Mouse (Mus musculus) embryonic facial prominence, embryonic 15.5 days (tissue): ENCODE data around the gene Wdr25. TPM values are rescaled to one million over a fixed set of nuclear protein-coding genes. Genes with fewer than 3 reads are reported as not detected.

ENCODE experiments used
- ATAC-seq: fragments of 200-750 bp; cut with Nextera tagmentation; 2 replicates; pipeline ENCODE4 v1.8.0; 2017; ENCODE audit warnings: low read depth, moderate TSS enrichment; ENCODE audit not compliant: insufficient number of reproducible peaks, low FRiP score, low TSS enrichment
- H3K27ac ChIP-seq: fragments of 300-500 bp; sonication (generic); replicated peaks from 2 replicates; pipeline ENCODE4 v1.5.1; 2015; ENCODE audit warnings: mild to moderate bottlenecking, inconsistent platforms
- H3K27me3 ChIP-seq: fragments of 300-500 bp; sonication (generic); 2 replicates; pipeline ENCODE4 v1.6.1; 2015; ENCODE audit warnings: inconsistent platforms
- H3K36me3 ChIP-seq: fragments of 300-500 bp; sonication (generic); 2 replicates; pipeline ENCODE4 v1.6.1; 2015; ENCODE audit warnings: mild to moderate bottlenecking, inconsistent platforms
- H3K4me1 ChIP-seq: fragments of 300-500 bp; sonication (generic); 2 replicates; pipeline ENCODE4 v1.6.1; 2015; ENCODE audit warnings: inconsistent platforms
- H3K4me2 ChIP-seq: fragments of 300-500 bp; sonication (generic); replicated peaks from 2 replicates; pipeline ENCODE4 v1.6.1; 2015; ENCODE audit warnings: mild to moderate bottlenecking, inconsistent platforms
- H3K4me3 ChIP-seq: fragments of 300-500 bp; sonication (generic); replicated peaks from 2 replicates; pipeline ENCODE4 v1.5.1; 2015; ENCODE audit warnings: mild to moderate bottlenecking, inconsistent platforms
- H3K9ac ChIP-seq: fragments of 300-500 bp; sonication (generic); 2 replicates; pipeline ENCODE4 v1.6.1; 2015; ENCODE audit warnings: inconsistent platforms
- H3K9me3 ChIP-seq: fragments of 300-500 bp; sonication (generic); replicated peaks from 2 replicates; pipeline ENCODE4 v1.6.1; 2016; ENCODE audit warnings: inconsistent platforms
- WGBS: fragments of 180-500 bp; shearing (Covaris S2); methylation state at CpG from one replicate; pipeline ENCODE4 v1.1.7; 2015; 5-methylcytosine and 5-hydroxymethylcytosine counted together
- polyA plus RNA-seq: library from polyadenylated mRNA; unstranded; fragments of >200 nt; fragmentation: Nextera tagmentation; extraction: Ambion mirVana; gene quantifications from 2 replicates; pipeline ENCODE4 v1.2.1, GENCODE M21; 2015

The Wdr25 gene
- polyA plus RNA-seq, 1 experiment from 2014 or later, result 9.9 TPM

DNA sequence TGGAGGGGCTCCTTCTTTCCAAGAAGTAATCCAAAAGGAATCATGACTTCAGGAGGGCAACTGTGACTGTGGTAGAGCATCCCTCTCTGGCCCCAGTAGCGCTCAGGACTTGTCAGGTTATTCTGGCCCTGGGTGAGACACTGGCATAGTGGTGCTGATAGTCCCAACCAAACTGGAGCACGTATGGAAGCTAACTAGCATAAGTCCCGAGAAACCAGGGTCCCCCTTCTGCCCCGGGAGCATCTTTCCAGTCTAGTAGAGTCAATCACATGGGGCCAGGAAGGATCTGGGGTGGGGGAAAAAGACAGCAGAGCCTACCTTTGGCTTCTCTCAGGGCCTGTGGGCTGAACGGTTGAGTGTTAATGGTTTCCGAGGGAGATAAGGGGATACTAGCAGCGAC lies 175.3 kb downstream of the Wdr25 start:
- 71% methylated on average over 7 of the region's 7 CpGs for WGBS
- ATAC-seq, result no peak
- H3K9me3 ChIP-seq, result no peaks in the 10 kb centered on the region
- H3K4me1 ChIP-seq, result peaks cover 14% of the 10 kb centered on the region
- peak overlapping the region; percentile 91 for H3K4me2 ChIP-seq
- H3K27ac ChIP-seq, result no peak overlapping the region
- peaks cover 7% of the 10 kb centered on the region; the same call in 1 of the 2 replicates for H3K27me3 ChIP-seq
- no peaks in the 10 kb centered on the region for H3K36me3 ChIP-seq
- no peak overlapping the region for H3K9ac ChIP-seq
- peak overlapping the region; percentile 64 for H3K4me3 ChIP-seq

- Histone ChIP-seq H3K27me3 (peaks cover 7% of the 10 kb centered on the region; the same call in 1 of the 2 replicates), H3K27ac (no peak overlapping the region), H3K9me3 (no peaks in the 10 kb centered on the region), H3K4me2 (no peak overlapping the region), H3K4me1 (peaks cover 14% of the 10 kb centered on the region), H3K4me3 (no peak overlapping the region), H3K9ac (no peak overlapping the region), H3K36me3 (no peaks in the 10 kb centered on the region)
- no peak for ATAC-seq
- 51% methylated on average over 2 of the region's 2 CpGs for WGBS
Observed at GRCm38 (mm10) chr12:109069751-109070150, 176.3 kb downstream of the Wdr25 start.

DNA sequence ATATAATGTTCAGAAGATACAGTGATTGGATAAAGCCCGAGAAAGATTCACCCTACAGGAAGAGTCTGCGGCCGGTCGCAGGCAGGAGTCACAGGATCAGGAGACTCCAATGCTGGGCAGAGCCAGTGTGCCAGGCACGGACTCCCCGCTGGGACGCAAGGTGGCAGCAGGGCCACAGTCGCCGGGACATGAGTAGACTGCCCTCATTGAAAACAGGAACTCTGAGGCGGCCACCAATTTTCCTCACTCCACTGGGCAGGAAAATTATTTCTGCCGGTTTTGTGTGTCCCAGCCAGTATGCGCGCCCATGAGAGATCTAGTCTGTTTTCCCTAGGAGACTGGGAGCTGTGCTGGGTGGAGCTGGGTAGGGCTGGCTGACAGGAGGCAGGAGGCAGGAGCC lies 177.8 kb downstream of the Wdr25 start:
- 89% methylated on average over 13 of the region's 13 CpGs for WGBS
- H3K36me3 ChIP-seq, result no peaks in the 10 kb centered on the region
- no peak overlapping the region for H3K27ac ChIP-seq
- peaks cover 14% of the 10 kb centered on the region for H3K4me1 ChIP-seq
- no peak overlapping the region for H3K4me3 ChIP-seq
- H3K4me2 ChIP-seq, result no peak overlapping the region
- no peak for ATAC-seq
- no peaks in the 10 kb centered on the region for H3K9me3 ChIP-seq
- H3K9ac ChIP-seq, result no peak overlapping the region
- peaks cover 7% of the 10 kb centered on the region; the same call in 1 of the 2 replicates for H3K27me3 ChIP-seq

DNA sequence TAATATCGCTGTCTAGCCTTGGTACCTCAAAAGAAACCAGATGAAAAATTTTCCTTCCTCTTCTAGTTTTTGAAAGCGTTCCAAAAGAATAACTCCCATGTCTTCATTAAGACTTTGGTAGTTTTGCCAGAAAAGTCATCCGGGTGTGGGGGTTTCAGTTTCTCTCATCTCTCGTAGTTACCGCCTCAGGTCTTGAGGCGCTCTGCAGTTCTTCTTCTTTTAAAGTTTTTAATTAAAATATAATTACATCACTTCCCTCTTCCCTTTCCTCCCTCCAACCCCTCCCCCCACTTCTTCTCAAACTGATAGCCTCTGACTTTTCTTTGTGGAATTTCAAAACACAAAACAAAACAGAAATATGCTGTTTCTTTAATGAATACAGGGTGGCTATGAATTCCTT lies 180.7 kb downstream of the Wdr25 start:
- no peak overlapping the region for H3K9ac ChIP-seq
- 57% methylated on average over 6 of the region's 6 CpGs for WGBS
- no peaks in the 10 kb centered on the region for H3K9me3 ChIP-seq
- no peak overlapping the region for H3K27ac ChIP-seq
- no peak overlapping the region for H3K4me2 ChIP-seq
- ATAC-seq, result no peak
- H3K4me3 ChIP-seq, result no peak overlapping the region
- H3K36me3 ChIP-seq, result no peaks in the 10 kb centered on the region
- no peaks in the 10 kb centered on the region for H3K4me1 ChIP-seq
- H3K27me3 ChIP-seq, result peaks cover 7% of the 10 kb centered on the region; the same call in 1 of the 2 replicates

DNA sequence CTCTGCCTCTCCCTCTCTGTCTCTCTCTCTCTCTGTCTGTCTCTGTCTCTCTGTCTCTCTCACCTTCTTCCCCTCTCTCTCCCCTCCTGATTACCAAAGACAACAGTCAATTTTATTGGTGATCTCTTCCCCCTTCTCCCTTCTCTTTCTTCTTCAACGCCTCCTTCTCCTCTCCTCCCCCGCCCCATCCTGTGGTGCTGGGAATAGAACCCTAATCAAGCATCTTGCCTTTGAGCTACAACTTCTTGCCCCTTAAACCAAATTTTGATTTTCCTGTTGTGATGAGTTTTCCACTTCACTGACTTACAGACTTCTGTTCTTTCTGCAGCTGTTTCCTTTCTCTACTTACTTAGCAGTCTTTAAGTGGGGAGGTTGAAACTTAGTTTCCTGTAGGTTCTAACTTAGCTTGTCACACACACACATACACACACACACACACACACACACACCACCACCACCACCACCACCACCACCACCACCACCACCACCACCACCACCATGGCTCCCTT lies 181.4 kb downstream of the Wdr25 start:
- 74% methylated on average over 2 of the region's 2 CpGs for whole genome bisulfite sequencing

DNA sequence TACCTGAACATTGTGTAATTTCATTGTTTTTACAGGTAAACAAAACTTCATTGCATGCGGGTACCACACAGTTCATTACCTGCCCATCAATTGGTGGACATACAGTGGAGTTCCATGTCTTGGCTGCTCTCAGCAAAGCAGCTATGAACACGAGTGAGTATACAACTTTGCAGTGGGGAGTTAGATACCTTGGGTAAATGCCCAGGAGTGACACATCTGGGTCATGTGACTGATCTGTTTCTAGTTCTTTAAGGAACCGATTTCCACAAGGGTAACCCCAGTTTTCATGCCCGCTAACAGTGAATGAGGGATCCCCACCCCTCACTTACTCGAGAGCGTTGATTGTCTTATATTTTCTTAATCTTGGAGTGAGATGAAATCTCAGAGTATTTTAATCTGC lies 183.6 kb downstream of the Wdr25 start:
- H3K4me3 ChIP-seq, result no peak overlapping the region
- 77% methylated on average over 6 of the region's 6 CpGs for WGBS
- ATAC-seq, result no peak
- H3K36me3 ChIP-seq, result no peaks in the 10 kb centered on the region
- no peak overlapping the region for H3K4me2 ChIP-seq
- H3K9me3 ChIP-seq, result no peaks in the 10 kb centered on the region
- no peak overlapping the region for H3K27ac ChIP-seq
- peaks cover 7% of the 10 kb centered on the region; the same call in 1 of the 2 replicates for H3K27me3 ChIP-seq
- H3K9ac ChIP-seq, result no peak overlapping the region
- H3K4me1 ChIP-seq, result no peaks in the 10 kb centered on the region

More for the DNA sequence above, 181.4 kb downstream of the Wdr25 start:
- Histone ChIP-seq H3K27ac (no peak overlapping the region), H3K4me1 (no peaks in the 10 kb centered on the region), H3K9me3 (no peaks in the 10 kb centered on the region), H3K9ac (no peak overlapping the region), H3K27me3 (peaks cover 7% of the 10 kb centered on the region; the same call in 1 of the 2 replicates), H3K4me3 (no peak overlapping the region), H3K36me3 (no peaks in the 10 kb centered on the region), H3K4me2 (no peak overlapping the region)
- ATAC-seq, result no peak

Other genes with a start within 250 kb of the Wdr25 start
- gene Degs2, start 191.3 kb upstream of the Wdr25 start, polyA plus RNA-seq, result 1.2 and 1.9 TPM in 2 replicates
- 16.0 and 16.5 TPM in 2 replicates for gene Yy1, start 100.7 kb upstream of the Wdr25 start, polyA plus RNA-seq
- gene Slc25a29, start 57.7 kb upstream of the Wdr25 start, polyA plus RNA-seq, result 11.3 and 11.7 TPM in 2 replicates
- 11.6 and 12.0 TPM in 2 replicates for gene Slc25a47, start 57.6 kb upstream of the Wdr25 start, polyA plus RNA-seq
- gene Wars, start 543 bp downstream of the Wdr25 start, polyA plus RNA-seq, result 62.9 and 65.8 TPM in 2 replicates
- 15.1 and 16.8 TPM in 2 replicates for gene Begain, start 174.6 kb downstream of the Wdr25 start, polyA plus RNA-seq